Mouse (Mus musculus) adrenal gland (tissue): ENCODE measurements around the gene Dnajc12.
"Not testable (repeated sequence)": the region's sequence is repeated elsewhere in the genome, so short reads cannot be mapped to it uniquely, and the experiment has no call there.

Experiments
- intact Hi-C: fragments of 180-260 bp; cut with DNase I; formaldehyde crosslinking; loops from one replicate; pipeline ENCODE4 v1.15.1; 2025

Dnajc12 gene

GRCm38 (mm10) chr10:63381498-63382280 is 554 bp upstream of the Dnajc12 start, which contains the start of gene Sirt1:
Gene Sirt1 (minus strand): TSS chr10:63381704.
- intact Hi-C loops, result loop anchor here (2.0 to 5.0 kb wide), 2 partner anchors 39 to 227 kb away; no protein-coding TSS in a partner anchor

- intact Hi-C loops, result not testable (repeated sequence)
These were observed 3.7 kb downstream of the Dnajc12 start for GRCm38 (mm10) chr10:63385897-63386296.

GRCm38 (mm10) chr10:63386444-63386843 is 4.2 kb downstream of the Dnajc12 start:
- intact Hi-C loops, result no loop called here

- intact Hi-C loops, result no loop called here
These were observed 4.7 kb downstream of the Dnajc12 start for GRCm38 (mm10) chr10:63386991-63387390.

GRCm38 (mm10) chr10:63388948-63389347 is 6.7 kb downstream of the Dnajc12 start:
- intact Hi-C loops, result no loop called here

- intact Hi-C loops, result no loop called here
These were observed 14.7 kb downstream of the Dnajc12 start for GRCm38 (mm10) chr10:63396963-63397362.

GRCm38 (mm10) chr10:63402731-63403504 is 20.7 kb downstream of the Dnajc12 start:
- intact Hi-C loops, result no loop called here

GRCm38 (mm10) chr10:63403636-63404035 is 21.4 kb downstream of the Dnajc12 start:
- intact Hi-C loops, result no loop called here

GRCm38 (mm10) chr10:63410162-63410956 is 28.1 kb downstream of the Dnajc12 start:
- intact Hi-C loops, result no loop called here

GRCm38 (mm10) chr10:63411674-63412073 is 29.4 kb downstream of the Dnajc12 start:
- intact Hi-C loops, result not testable (repeated sequence)

GRCm38 (mm10) chr10:63412756-63413155 is 30.5 kb downstream of the Dnajc12 start:
- intact Hi-C loops, result no loop called here

GRCm38 (mm10) chr10:63415287-63415686 is 33.0 kb downstream of the Dnajc12 start:
- intact Hi-C loops, result no loop called here

GRCm38 (mm10) chr10:63415850-63416249 is 33.6 kb downstream of the Dnajc12 start:
- intact Hi-C loops, result no loop called here

GRCm38 (mm10) chr10:63417061-63417460 is 34.8 kb downstream of the Dnajc12 start:
- intact Hi-C loops, result no loop called here

GRCm38 (mm10) chr10:63421739-63422735 is 39.8 kb downstream of the Dnajc12 start, which contains the start of gene Gm7075:
Gene Gm7075 (minus strand): TSS chr10:63421789.
- intact Hi-C loops, result loop anchor here (2.0 to 10.0 kb wide), 2 partner anchors 53 to 153 kb away; no protein-coding TSS in a partner anchor

GRCm38 (mm10) chr10:63422736-63422992 is 40.4 kb downstream of the Dnajc12 start:
- intact Hi-C loops, result loop anchor here (10.0 kb wide), 1 partner anchor 52 kb away; no protein-coding TSS in a partner anchor

- intact Hi-C loops, result loop anchor here (10.0 kb wide), 1 partner anchor 51 kb away; no protein-coding TSS in a partner anchor
These were observed 41.6 kb downstream of the Dnajc12 start for GRCm38 (mm10) chr10:63423591-63424474.

GRCm38 (mm10) chr10:63424475-63424814 is 42.2 kb downstream of the Dnajc12 start:
- intact Hi-C loops, result loop anchor here (10.0 kb wide), 1 partner anchor 50 kb away; no protein-coding TSS in a partner anchor

GRCm38 (mm10) chr10:63427146-63427545 is 44.9 kb downstream of the Dnajc12 start:
- intact Hi-C loops, result loop anchor here (10.0 kb wide), 1 partner anchor 48 kb away; no protein-coding TSS in a partner anchor
